Mouse (Mus musculus) liver, postnatal 0 days (tissue): ENCODE data around the gene Mecom. TPM values are rescaled to one million over a fixed set of nuclear protein-coding genes. Genes with fewer than 3 reads are reported as not detected.

Source experiments
- ATAC-seq: fragments of 200-750 bp; cut with Nextera tagmentation; 2 replicates; pipeline ENCODE4 v1.8.0; 2017; ENCODE audit warnings: mild to moderate bottlenecking, moderate library complexity
- DNase-seq: peaks from one replicate; pipeline ENCODE4 v3.0.0-alpha.2; 2016
- H3K27ac ChIP-seq: fragments of 300-500 bp; sonication (generic); 2 replicates; pipeline ENCODE4 v1.5.1; 2014; ENCODE audit warnings: antibody characterized with exemption, moderate library complexity, mild to moderate bottlenecking, low read depth
- H3K27me3 ChIP-seq: fragments of 300-500 bp; sonication (generic); 2 replicates; pipeline ENCODE4 v1.6.1; 2014; ENCODE audit warnings: low read length, control low read depth, mixed read lengths; ENCODE audit not compliant: insufficient read depth
- H3K36me3 ChIP-seq: fragments of 300-500 bp; sonication (generic); replicated peaks from 2 replicates; pipeline ENCODE4 v1.6.1; 2014; ENCODE audit warnings: mild to moderate bottlenecking, control low read depth, low read length, moderate library complexity, mixed read lengths; ENCODE audit not compliant: insufficient read depth
- H3K4me1 ChIP-seq: fragments of 300-500 bp; sonication (generic); 2 replicates; pipeline ENCODE4 v1.6.1; 2014; ENCODE audit warnings: antibody characterized with exemption, mild to moderate bottlenecking, control low read depth; ENCODE audit not compliant: insufficient read depth
- H3K4me2 ChIP-seq: fragments of 300-500 bp; sonication (generic); 2 replicates; pipeline ENCODE4 v1.6.1; 2014; ENCODE audit warnings: low read depth, mild to moderate bottlenecking, low read length, moderate library complexity, mixed read lengths
- H3K4me3 ChIP-seq: fragments of 300-500 bp; sonication (generic); 2 replicates; pipeline ENCODE4 v1.5.1; 2014; ENCODE audit warnings: low read depth, low read length
- H3K9ac ChIP-seq: fragments of 300-500 bp; sonication (generic); replicated peaks from 2 replicates; pipeline ENCODE4 v1.6.1; 2014; ENCODE audit warnings: mild to moderate bottlenecking, moderate library complexity
- H3K9me3 ChIP-seq: fragments of 300-500 bp; sonication (generic); 2 replicates; pipeline ENCODE4 v1.6.1; 2016; ENCODE audit warnings: mild to moderate bottlenecking, control low read depth, low read length, mixed read lengths
- CTCF ChIP-seq: sonication (generic); IDR thresholded peaks from 2 replicates; pipeline ENCODE4 v1.5.1; 2016; ENCODE audit warnings: antibody characterized with exemption, low read depth
- EP300 ChIP-seq: IDR thresholded peaks from 2 replicates; pipeline ENCODE4 v1.6.1; 2016; ENCODE audit warnings: antibody characterized with exemption, low read depth, mild to moderate bottlenecking
- WGBS: fragments of 180-500 bp; shearing (Covaris S2); extraction: QIAGEN DNeasy Blood & Tissue Kit; methylation state at CpG from one replicate; pipeline ENCODE4 v1.1.7; 2014; ENCODE audit not compliant: insufficient replicate concordance; 5-methylcytosine and 5-hydroxymethylcytosine counted together
- polyA plus RNA-seq: library from polyadenylated mRNA; unstranded; fragments of >200 nt; fragmentation: Nextera tagmentation; extraction: Ambion mirVana; gene quantifications from 2 replicates; pipeline ENCODE4 v1.2.1, GENCODE M21; 2015

Gene Mecom
- polyA plus RNA-seq = 0.85 and 0.89 TPM in 2 replicates

GRCm38 (mm10) chr3:30547908-30548307, at the start of gene Mecom:
Gene Mecom (minus strand): TSS chr3:30548008.
- H3K36me3 ChIP-seq = no peaks in the 10 kb centered on the region
- H3K27me3 ChIP-seq = no peaks in the 10 kb centered on the region
- no peak within 1 kb of the TSS for H3K4me2 ChIP-seq
- H3K9ac ChIP-seq = no peak within 1 kb of the TSS
- H3K4me3 ChIP-seq = no peak within 1 kb of the TSS
- 67% methylated on average over 3 of the region's 3 CpGs for WGBS
- H3K4me1 ChIP-seq = no peaks in the 10 kb centered on the region
- DNase-seq = no peak
- ATAC-seq = no peak
- TF ChIP-seq CTCF (no peak), EP300 (no peak)
- no peak within 1 kb of the TSS for H3K27ac ChIP-seq
- H3K9me3 ChIP-seq = no peaks in the 10 kb centered on the region

GRCm38 (mm10) chr3:30597271-30597670, 49.5 kb upstream of the Mecom start:
- peaks cover 5% of the 10 kb centered on the region; the same call in 1 of the 2 replicates for H3K27me3 ChIP-seq

GRCm38 (mm10) chr3:30595111-30595832, 47.5 kb upstream of the Mecom start:
- Histone ChIP-seq H3K36me3 (no peaks in the 10 kb centered on the region), H3K4me3 (peak overlapping the region; percentile 63), H3K4me2 (peak overlapping the region; percentile 94), H3K4me1 (peaks cover 23% of the 10 kb centered on the region), H3K9me3 (no peaks in the 10 kb centered on the region), H3K9ac (peak overlapping the region; percentile 72), H3K27me3 (peaks cover 5% of the 10 kb centered on the region; the same call in 1 of the 2 replicates), H3K27ac (no peak overlapping the region)
- ATAC-seq (peak; percentile 43), DNase-seq (peak; percentile 44)
- TF ChIP-seq CTCF = no peak
- TF ChIP-seq EP300 = no peak
- 1% methylated on average over 62 of the region's 62 CpGs for WGBS

More at GRCm38 (mm10) chr3:30597271-30597670, 49.5 kb upstream of the Mecom start:
- TF ChIP-seq CTCF (no peak), EP300 (no peak)
- ATAC-seq = no peak
- Histone ChIP-seq H3K9me3 (no peaks in the 10 kb centered on the region), H3K4me3 (no peak overlapping the region), H3K9ac (no peak overlapping the region), H3K36me3 (no peaks in the 10 kb centered on the region), H3K4me2 (no peak overlapping the region), H3K27ac (no peak overlapping the region), H3K4me1 (peaks cover 26% of the 10 kb centered on the region)
- WGBS = 84% methylated on average over 7 of the region's 7 CpGs
- DNase-seq = no peak

GRCm38 (mm10) chr3:30593719-30594485, 46.1 kb upstream of the Mecom start:
- 0 out of 2 replicates have a peak, but pooled peaks cover 3% of the 10 kb centered on the region for H3K27me3 ChIP-seq
- no peak overlapping the region for H3K9ac ChIP-seq
- H3K4me3 ChIP-seq = no peak overlapping the region
- no peaks in the 10 kb centered on the region for H3K36me3 ChIP-seq
- ATAC-seq (peak; percentile 49), DNase-seq (peak; percentile 24)
- WGBS = 74% methylated on average over 4 of the region's 4 CpGs
- no peaks in the 10 kb centered on the region for H3K9me3 ChIP-seq
- H3K4me1 ChIP-seq = peaks cover 13% of the 10 kb centered on the region
- no peak overlapping the region for H3K27ac ChIP-seq
- no peak overlapping the region for H3K4me2 ChIP-seq
- TF ChIP-seq EP300 (no peak), CTCF (peak; percentile 44)

- H3K27me3 ChIP-seq = no peaks in the 10 kb centered on the region
- peak overlapping the region; percentile 16; the same call in 1 of the 2 replicates for H3K27ac ChIP-seq
- ATAC-seq (peak; percentile 54), DNase-seq (peak; percentile 24)
- H3K36me3 ChIP-seq = no peaks in the 10 kb centered on the region
- H3K9ac ChIP-seq = no peak overlapping the region
- no peaks in the 10 kb centered on the region for H3K9me3 ChIP-seq
- no peak overlapping the region for H3K4me3 ChIP-seq
- no peak overlapping the region for H3K4me2 ChIP-seq
- H3K4me1 ChIP-seq = peaks cover 13% of the 10 kb centered on the region
- no peak for TF ChIP-seq EP300
- TF ChIP-seq CTCF = peak; percentile 85
- WGBS = 0% methylated on average over 2 of the region's 2 CpGs
Observed at GRCm38 (mm10) chr3:30592418-30592853, 44.6 kb upstream of the Mecom start.

- TF ChIP-seq EP300 (no peak), CTCF (no peak)
- no peak overlapping the region for H3K27ac ChIP-seq
- WGBS = 72% methylated on average over 6 of the region's 6 CpGs
Observed at GRCm38 (mm10) chr3:30588865-30589264, 41.1 kb upstream of the Mecom start.

More at GRCm38 (mm10) chr3:30588865-30589264, 41.1 kb upstream of the Mecom start:
- Histone ChIP-seq H3K4me1 (0 out of 2 replicates have a peak, but pooled peaks cover 4% of the 10 kb centered on the region), H3K27me3 (no peaks in the 10 kb centered on the region), H3K4me3 (no peak overlapping the region), H3K9me3 (no peaks in the 10 kb centered on the region), H3K4me2 (no peak overlapping the region), H3K36me3 (no peaks in the 10 kb centered on the region), H3K9ac (no peak overlapping the region)
- no peak for DNase-seq
- ATAC-seq = no peak
